Mouse (Mus musculus) frontal cortex, postnatal 25 days (tissue): ENCODE data around the gene Flnc.
"Not testable (repeated sequence)": the region's sequence is repeated elsewhere in the genome, so short reads cannot be mapped to it uniquely, and the experiment has no call there.

Source experiments
- DNase-seq, 2 experiments: peaks; one replicate each; pipeline ENCODE4 v3.0.0; 2022; ENCODE audit warnings: low spot score in 2 of 2

Gene Flnc

DNA sequence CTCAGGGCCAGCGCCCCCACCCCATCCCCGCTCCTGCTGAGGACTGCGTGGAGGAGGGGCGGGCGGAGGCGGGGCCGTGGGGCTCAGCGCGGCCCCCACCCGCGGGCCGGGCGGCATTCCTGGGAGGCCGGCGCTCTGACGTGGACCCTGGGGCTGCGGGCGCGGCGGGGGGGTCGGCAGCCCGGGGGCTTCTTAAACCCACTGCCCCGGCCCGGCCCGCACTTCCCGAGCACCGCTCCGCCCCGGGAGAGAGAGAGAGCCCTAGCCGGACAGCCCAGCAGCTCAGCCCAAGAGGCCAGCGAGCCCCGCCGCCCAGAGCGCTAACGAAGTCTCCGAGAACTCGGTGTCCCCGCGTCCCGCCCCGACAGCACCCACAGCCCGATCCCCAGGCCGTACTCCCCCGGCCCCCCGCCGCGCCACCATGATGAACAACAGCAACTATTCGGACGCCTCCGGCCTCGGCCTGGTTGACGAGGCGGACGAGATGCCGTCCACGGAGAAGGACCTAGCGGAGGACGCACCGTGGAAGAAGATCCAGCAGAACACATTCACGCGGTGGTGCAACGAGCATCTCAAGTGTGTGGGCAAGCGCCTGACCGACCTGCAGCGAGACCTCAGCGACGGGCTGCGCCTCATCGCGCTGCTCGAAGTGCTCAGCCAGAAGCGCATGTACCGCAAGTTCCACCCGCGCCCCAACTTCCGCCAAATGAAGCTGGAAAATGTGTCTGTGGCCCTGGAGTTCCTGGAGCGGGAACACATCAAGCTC, at the start of gene Flnc:
Gene Flnc, plus strand, starts transcription at position 219 of the 766 bp plus-strand sequence.
- DNase-seq: no peak

DNA sequence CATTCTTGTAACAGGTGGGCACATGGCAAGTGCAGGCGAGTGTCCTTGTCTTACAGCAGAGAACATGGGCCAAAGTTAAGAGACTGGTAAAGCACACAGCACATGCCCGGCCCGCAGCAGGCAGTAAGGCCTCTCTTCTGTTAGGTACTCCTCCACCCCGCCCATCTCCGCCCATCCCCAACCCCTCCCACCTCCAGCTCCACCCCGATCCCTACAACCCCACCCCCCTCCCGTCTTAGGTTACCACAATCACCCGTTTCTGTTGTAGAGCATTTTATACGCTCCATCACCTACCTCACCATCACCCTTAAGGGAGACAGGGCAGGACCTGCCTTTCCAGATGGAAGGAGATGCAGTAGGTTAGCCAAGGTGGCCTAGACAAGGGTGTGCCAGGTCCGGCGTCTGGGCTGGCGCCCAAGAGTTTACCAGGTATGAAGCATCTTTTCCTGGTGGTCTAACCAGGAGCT, 45.0 kb upstream of the Flnc start, which contains the start of gene Opn1sw:
Gene Opn1sw, minus strand, starts transcription at position 417 of the 467 bp plus-strand sequence.
- DNase-seq: no peak

DNA sequence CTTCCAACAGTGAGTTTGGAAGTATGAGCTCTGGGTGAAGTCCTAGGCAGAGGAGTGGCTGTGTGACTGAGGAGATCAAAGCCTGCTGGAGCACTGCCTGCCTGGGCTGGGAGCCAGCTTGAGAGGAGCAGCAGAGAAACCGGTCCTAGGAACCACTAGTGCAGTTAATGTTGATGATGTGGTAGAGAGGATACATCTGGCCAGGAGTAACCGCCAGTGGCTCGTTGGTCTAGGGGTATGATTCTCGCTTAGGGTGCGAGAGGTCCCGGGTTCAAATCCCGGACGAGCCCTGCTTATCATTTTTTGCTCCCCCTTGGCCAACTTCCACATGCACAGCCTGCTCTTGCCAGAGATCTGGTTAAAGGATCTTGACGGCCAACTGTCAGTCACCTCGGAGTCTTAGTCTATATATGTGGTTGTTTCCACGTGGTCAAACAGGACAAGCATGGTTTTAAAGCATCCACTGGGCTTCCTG, 44.4 kb upstream of the Flnc start:
- peak; percentile 68 to 69 for DNase-seq

DNA sequence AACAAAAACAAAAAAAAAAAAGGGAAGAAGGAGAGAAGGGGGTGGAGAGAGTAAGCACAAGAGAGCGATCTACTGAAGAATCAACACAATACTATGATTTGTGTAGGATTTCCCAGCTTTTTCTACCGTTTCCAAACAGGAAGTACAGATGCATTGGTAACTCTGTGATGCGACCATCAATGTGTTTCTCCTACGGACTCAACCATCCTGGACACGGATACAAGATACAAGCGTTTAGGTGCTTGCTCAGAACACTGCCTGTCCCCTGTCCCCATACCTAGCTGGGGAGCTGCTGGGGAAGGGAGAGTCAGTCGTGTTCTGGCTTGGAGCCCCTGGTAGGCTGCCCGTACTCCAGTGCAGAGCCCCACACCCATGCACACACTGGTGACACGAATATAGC, 43.6 kb upstream of the Flnc start:
- DNase-seq: no peak

GRCm38 (mm10) chr6:29390500-29390899, 42.6 kb upstream of the Flnc start:
- DNase-seq: not testable (repeated sequence)

- not testable (repeated sequence) for DNase-seq
Measured at GRCm38 (mm10) chr6:29391241-29391640, 41.8 kb upstream of the Flnc start.

DNA sequence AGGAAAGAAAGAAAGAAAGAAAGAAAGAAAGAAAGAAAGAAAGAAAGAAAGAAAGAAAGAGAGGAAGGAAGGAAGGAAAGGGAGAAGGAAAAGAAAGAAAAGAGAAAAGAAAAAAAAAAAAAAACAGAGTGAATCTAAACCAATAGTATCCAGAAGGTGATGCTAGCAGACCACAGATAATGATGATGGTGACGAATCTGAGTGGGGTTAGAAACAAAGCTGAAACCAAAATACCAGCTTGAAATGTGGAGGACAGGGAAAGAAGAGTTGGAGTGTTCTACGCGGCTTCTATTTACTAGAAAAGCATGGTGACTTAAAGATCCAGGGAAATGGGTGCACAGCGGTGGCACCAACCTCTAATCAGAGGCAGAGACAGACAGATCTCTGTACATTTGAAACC, 41.3 kb upstream of the Flnc start:
- no peak for DNase-seq

DNA sequence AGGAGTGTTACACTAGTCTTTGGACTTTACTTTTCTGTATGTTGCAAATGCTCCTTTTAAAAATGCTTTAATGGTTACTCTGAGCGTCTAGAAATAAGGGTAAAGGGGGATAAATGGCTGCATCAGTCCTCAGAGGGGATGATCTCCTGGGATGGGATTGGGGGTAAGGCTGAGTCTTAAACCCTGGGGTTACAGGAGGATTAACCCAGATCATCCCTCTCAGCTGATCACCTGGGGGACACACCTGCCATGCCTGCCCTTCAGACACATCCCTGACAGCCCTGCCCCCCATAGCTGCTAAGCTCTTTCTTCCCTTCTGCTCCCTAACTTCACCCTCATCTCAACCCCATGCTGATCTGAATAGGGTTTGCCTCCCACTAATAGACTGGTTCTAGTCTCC, 38.8 kb upstream of the Flnc start:
- no peak for DNase-seq

DNA sequence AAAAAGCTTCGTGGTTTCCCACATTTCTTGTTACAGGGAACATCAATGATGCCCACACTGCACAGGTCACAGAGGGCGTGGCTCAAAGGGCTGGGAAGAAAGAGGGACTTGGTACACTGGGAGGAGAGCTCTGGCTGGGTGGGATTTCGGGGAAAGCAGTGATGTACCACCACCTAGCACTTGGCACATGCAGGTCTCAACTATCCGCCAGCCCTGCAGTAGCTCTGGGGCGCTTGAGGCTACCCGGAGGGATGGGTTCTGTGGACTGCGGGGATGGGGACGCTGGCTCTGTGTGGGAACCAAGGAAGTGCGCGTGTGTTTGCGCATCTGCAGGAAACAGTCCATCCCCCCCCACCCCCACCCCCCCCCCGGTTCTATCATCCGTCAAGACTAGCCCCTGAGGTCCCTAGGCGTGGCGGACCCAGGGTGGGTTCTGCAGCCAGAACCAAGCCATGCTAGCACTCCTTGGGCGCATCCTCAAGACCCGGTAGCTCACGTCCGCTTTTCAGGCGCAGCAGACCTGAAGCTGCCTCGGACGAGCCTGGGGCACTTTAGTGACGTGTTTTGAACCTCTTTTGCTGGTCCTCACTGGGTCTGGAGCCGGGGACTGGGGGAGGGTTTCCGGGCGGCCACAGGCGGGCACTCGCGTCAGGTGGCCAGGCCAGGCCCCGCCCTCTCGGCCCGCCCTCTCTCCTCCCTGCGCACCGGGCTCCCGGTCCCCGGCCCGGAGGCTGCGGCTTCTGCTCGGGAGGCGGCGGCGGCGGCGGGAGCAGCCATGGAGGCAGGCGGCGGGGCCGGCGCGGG, 36.9 kb upstream of the Flnc start, which contains the start of gene Ccdc136:
Gene Ccdc136, plus strand, starts transcription at position 400 of the 804 bp plus-strand sequence.
- DNase-seq: peak; percentile 55 to 65

- no peak for DNase-seq
Measured at GRCm38 (mm10) chr6:29396714-29397540, 36.1 kb upstream of the Flnc start.

GRCm38 (mm10) chr6:29397575-29397974, 35.5 kb upstream of the Flnc start:
- DNase-seq: peak in 1 of 2 experiments; percentile 31

DNA sequence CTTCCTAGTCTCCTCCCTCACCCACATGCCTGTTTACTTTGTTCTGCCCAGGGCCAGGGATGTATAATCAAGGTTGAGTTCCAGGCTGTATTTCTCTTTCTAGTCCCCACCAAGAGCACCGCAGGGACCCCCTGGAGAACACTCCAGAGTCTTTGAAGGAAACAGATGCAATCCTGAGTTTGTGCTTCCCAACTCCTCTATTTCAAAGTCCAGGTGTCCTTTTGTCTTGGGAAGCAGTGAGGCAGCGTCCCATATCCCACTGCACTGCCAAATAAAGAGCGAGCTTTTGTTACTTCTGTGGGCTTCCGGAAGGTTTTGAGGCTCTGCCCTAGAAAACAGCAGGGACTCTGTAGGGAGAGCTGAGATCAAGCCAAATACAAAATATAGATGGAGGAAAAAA, 33.2 kb upstream of the Flnc start:
- no peak for DNase-seq

- DNase-seq: no peak
Measured at GRCm38 (mm10) chr6:29402693-29403342, 30.2 kb upstream of the Flnc start.

- no peak for DNase-seq
Measured at GRCm38 (mm10) chr6:29406412-29406811, 26.6 kb upstream of the Flnc start.

DNA sequence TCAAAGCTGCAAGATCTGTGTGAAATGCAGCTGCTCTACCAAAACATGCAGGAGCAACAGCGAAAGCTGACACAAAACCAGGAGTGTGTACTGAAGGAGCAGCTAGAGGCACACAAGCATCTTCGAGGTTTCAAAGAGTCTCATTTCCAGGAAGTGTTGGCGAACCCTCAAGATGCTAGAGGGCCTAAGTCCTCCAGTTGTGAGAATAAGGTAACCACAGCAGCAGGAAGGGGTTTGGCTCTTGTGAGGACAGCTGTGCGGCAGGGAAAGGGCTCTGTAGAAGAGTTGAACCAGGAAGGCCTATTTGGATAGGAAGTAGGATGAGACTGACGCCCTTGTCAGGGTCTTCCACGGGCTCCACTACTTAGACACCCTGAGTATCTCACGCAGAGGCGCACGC, 17.6 kb upstream of the Flnc start:
- DNase-seq: no peak

GRCm38 (mm10) chr6:29420596-29420995, 12.5 kb upstream of the Flnc start:
- no peak for DNase-seq

- DNase-seq: no peak
Measured at GRCm38 (mm10) chr6:29425118-29425517, 7.9 kb upstream of the Flnc start.

- DNase-seq: no peak
Measured at GRCm38 (mm10) chr6:29426331-29426730, 6.7 kb upstream of the Flnc start.

GRCm38 (mm10) chr6:29428171-29428570, 4.9 kb upstream of the Flnc start:
- no peak for DNase-seq

DNA sequence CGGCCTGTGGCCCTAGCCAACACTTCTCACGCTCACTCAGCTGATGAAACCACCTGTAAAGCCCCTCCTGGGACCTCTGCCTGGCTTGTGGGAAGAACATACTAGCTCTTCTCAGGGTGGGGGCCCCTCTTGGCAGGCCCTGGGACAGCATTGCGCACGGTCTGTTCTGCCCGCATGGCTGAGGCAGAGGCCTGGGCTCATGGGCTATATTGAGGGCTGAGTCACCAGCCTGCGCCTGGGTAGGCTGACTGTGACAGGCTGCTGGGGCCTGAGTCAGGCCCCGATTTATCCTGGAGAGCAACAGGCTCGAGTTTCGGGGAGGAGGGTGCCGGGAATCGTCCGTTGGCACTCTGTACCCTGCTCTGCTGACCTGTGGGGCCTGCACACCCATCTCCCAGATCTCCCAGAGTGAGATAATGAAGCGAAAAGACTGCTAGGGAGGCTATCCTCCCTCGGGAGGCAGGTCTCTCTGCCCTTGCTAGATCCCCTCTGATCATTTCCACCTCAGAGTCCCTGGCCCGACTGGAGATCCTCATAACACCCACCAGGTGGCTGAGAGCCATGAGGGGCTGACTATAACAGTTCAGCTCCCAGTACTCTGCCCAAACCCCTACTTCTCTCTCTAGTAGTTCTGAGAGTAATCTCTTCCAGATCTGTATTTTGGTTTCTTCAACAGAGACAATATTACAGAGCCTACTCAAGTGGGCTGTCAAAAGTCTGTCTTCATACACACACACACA, 2.2 kb upstream of the Flnc start:
- no peak for DNase-seq
